Mouse (Mus musculus) layer of hippocampus, adult 11-12 months (tissue): Measurements from ENCODE around the gene Card19.

Experiments
- DNase-seq: peaks from one replicate; pipeline ENCODE4 v3.0.0; 2022; ENCODE audit warnings: low spot score

The Card19 gene

GRCm38 (mm10) chr13:49215504-49216219, at the start of gene Card19:
Gene Card19 (minus strand): TSS chr13:49216037.
- peak; percentile 93 for DNase-seq

- no peak for DNase-seq
Measured at GRCm38 (mm10) chr13:49260036-49260722, 44.3 kb upstream of the Card19 start.

DNA sequence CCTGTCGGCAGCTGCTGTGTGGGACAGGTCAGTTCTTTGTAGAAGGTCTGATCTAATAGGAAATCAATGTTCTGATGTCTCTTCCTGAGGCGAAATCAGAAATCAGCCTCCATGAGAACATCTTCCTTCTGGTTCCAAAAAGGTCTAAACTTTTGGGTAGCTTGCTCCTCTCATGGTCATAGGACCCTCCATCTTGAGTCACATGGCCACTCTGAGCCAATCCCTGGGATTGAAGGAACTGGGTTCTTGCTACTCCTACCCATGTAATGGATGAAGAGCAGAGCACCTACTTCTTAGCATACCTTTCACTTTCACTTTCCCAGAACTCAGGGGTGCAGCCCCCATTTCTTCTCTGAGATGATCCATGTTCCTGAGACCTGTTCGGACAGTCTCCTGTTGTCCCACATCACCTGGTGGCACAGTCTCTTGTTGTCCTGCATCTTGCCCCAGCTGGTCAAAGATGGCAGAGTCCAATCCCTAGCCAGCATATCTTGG, 42.0 kb upstream of the Card19 start:
- no peak for DNase-seq

DNA sequence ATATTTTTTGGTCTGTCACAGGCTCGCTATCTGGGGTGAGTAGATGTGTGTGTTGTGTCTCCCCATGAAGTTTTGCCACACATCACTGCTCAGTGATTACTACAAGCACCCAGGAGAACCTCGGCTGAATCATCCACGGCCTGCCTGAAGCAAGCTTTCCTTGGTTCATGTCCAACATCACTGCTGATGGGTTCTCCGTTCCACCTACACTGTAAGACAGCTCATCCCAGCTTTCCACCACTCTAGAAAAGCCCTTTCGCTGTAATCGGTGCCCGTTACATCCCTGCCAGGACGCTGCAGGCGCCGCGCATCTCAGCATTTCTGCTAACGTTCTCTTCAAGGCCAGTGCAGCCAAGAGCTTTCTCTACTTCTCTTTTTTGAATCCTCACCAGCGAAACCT, 36.9 kb upstream of the Card19 start:
- peak; percentile 32 for DNase-seq

DNA sequence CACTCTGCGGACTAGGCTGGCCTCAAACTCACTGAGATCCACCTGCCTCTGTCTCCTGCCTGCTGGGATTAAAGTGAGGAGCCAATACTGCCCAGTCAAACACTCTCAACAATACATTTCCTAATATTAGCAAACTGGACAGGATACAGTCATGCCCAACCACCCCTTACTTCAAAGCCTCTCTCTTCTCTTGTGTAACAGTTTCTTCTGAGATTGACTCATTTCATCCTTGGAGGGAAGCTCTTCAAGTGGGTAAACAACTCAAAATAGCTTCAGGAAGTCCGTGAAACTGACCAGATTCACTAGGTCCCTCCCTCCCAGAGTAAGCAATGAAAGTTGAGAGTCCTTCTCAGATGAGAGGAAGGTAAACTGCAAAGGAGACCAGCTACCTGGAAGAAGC, 36.3 kb upstream of the Card19 start:
- no peak for DNase-seq

DNA sequence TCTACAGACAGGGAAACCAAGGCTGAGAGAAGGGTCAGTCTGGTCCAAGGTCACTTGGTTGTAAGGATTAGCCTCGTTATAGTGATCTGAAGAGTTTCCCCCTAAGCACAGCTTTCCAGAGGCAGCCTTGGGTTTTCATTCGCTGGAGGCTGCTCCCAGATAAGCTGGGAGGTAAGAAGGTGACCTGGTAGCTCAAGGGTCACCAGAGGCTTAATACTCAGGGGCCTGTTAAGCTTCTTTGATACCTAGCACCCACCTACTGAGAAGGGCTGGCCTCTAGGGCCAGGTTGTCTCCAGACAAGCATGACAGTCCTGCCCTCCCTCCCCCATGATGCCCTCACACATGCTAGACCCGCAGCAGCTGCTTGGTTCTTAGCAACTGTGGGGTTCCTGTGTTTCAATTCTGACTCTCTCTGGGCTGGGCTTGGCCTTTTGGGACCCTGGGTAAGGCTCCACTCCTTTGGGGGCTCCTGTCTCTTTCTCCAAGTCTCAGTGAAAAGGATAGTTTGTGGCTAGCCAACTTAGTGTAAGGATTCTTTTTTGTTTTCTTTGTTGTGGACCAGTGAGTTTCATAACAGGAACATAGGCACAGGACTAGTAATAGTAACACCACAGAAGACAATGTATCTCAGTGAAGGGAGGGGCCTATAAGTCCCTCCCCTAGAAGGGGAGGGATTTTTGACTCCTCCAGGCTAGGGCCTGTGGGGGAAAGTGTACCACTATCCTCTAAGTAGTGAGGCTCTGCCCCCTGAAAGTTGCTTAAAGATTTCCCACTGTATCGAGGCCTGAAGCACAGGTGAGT, 35.1 kb upstream of the Card19 start:
- no peak for DNase-seq

DNA sequence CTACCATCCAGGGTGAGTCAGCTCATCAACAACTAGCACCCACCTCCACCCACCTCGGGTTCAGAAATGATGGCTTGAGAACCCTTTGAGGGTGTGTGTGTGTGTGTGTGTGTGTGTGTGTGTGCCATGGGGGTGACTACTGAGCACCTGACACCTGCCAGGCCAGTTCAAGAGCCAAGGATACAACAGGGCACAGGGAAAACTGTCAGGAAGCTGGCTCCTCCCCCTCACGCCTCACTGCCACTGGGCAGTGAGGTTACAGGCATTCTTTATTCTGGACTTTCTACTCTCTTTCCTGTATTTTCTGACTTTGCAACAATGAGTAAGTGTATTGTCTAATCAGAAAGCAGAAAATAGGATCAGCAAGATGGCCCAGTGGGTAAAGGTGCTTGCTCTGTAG, 33.8 kb upstream of the Card19 start:
- no peak for DNase-seq

- DNase-seq = no peak
Measured at GRCm38 (mm10) chr13:49248923-49249322, 33.1 kb upstream of the Card19 start.

DNA sequence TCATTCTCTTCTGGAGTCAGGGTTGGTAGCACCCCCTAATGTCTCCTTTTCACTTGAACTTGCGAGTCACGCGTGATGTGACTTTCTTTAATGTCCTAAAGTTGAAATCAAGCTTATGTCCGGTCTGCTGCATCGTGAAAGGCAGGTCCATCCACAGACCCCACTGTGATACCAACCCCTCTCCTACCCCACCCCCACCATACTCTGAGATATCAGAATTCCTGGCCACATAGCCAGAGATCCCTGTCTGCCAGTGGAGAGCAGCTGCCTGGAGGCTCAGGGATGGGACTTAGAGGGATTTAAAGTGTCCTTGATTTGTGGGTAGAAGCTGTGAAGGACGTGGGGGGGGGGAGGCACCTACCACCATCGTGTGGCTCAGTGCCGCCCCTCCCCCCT, 32.6 kb upstream of the Card19 start, which contains the start of gene Susd3:
TSS of gene Susd3 (minus strand) at position 240 of the 396 bp plus-strand sequence.
- no peak for DNase-seq

DNA sequence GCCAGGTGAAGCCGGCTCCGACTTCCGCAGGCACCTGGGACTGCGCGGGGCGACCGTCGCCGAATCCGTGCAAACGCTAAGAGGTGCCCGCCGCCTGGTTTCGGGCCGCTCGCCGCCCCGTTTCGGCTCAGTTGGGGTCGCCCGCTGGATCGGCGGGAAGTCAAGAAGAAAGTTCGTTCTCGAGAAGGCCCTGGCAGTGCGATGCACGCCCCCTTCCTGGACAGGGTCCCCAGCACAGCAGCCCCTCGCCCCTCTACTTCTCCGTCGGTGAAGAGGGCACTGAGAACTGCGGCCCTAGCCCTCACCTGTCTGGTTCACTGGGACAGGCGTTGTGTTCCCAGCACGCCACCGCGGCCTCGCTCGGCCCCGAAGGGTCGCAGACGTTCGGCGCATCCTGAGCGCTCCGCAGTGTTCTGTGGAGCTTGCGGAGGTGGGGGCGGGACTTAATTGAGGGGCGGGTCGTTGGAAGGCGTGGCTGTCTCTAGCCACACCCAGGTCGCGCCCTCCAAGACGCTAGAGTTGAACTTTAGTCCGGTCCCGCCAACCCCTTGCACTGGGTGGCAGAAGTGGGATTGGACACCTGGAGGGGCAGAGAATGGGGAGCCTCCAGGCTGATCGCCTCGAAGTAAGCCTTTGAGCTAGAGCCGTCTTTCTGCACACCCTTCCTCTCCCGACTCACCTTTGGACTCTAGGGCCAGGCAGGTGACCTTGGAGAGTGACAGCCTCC, 32.1 kb upstream of the Card19 start:
- DNase-seq = no peak

GRCm38 (mm10) chr13:49247232-49247739, 31.4 kb upstream of the Card19 start:
- DNase-seq = no peak

- no peak for DNase-seq
Measured at GRCm38 (mm10) chr13:49246626-49247025, 30.8 kb upstream of the Card19 start.

DNA sequence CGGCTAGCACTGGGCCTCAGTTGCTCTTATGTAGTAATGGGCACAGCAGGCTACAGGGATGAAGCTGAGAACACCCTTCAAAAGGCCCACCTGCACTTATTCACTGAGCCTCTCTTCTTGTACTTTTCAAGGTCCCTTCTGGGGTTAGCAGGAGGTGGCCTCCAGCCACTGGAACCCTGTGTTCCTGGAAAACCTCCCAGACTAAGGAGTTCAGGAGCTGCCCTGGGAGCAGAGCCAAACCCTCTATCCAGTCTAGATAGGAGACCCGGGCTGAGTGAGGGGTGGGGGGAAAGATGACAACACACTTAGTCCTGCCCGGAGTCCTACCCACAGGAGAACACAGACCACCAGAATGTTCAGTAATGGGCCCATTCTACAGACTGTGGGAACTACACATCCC, 30.2 kb upstream of the Card19 start:
- DNase-seq = no peak

DNA sequence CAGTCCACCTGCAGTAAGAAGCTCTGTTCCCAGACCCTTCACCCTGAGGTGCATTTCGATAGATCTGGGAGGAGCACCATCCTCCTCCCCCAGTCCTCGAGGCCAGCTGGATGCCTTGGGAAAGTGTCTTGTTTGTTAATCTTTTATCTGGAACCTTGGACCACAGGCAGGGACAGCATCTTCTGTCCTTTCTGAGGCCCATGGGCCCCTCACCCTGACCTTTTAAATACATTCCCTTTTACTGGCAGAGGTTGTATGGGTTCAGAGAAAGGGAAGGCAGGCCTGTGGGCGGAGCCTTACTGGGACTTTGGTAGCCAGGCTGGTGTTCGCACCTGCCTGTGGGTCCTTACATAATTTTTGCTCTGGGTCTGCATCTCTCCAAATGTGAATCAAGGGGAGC, 29.4 kb upstream of the Card19 start:
- no peak for DNase-seq

DNA sequence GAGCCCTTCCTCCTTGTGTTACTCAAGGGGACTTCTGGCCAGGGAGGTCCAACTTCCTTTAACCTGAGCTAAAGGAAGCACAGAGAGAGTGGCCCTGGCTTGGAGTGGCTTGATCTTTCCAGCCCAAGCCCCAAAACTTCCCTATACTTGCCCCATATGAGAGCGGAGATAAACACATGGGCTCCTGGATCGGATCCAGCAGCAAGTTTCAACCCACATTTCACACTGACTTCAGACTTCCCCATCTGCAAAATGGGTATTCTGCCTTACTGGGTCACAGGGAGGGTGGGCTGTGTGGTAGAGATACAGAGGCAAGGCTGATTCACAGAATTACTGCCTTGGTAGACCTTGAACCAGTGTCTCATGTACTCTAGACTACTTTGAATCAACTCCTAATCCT, 27.7 kb upstream of the Card19 start:
- DNase-seq = no peak

DNA sequence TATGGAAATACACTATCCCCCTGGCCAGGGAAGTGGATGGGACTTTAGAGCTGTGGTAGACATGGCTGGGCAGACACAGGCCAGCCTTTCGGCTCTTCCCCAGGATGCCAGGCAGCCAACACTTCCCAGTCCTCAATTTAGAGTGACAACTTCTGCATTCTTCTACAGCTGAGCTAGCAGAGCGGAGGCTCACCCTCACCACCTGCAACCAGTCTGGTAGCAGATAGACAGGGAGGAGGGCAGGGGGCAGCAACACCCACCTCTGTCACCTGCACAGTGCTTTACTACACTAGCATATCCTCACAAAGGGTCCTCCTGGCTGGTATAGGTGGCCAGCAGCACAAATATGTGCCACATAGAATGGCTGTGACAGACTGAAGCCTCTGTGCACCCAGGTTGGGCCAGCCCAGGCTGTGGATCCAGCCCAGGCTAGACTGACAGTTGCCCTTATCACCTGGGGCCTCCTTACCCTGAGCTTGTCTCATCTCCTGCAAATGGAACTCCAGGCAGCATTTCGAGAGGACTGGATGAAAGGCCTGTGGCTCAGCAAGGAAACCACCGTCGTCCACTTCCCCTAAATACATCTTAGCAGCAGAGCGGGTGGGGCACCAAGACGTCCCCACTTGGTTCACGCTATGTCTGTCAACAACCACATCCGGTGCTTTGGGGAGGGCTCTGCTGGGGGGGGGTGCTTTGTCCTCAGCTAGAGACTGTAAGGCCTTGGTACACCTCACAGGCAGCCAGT, 26.7 kb upstream of the Card19 start:
- DNase-seq = peak; percentile 43

- DNase-seq = no peak
Measured at GRCm38 (mm10) chr13:49238737-49239136, 22.9 kb upstream of the Card19 start.

DNA sequence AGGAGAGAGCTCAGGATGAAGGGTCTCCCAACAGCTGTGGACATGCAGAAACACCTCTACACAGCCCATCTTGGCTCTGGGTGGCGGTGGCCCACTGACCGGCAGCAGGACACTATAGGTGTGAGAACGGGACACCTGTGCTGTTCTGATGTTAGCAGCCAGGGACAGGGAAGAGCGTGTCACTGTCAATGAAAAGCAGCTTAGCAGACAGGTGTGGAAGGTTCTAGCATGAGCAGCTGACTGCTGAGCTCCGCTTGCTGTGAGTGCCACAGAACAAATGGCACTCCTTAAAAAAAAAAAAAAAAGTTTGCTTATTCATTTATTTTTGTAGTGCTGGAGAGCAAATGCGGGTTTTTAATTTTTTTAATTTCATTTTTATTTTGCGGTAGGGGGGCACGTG, 21.8 kb upstream of the Card19 start:
- DNase-seq = no peak

GRCm38 (mm10) chr13:49234711-49235110, 18.9 kb upstream of the Card19 start:
- no peak for DNase-seq

- no peak for DNase-seq
Measured at GRCm38 (mm10) chr13:49233792-49234572, 18.1 kb upstream of the Card19 start.
